In genomic region chr5:143153756-143154155, GRCm38 (mm10) we compare ENCODE assay signal across 17 mouse cellular contexts. TPM values are rescaled to one million over a fixed set of nuclear protein-coding genes. Genes with fewer than 3 reads are reported as not detected.
"Had no signal": no experiment of that assay in that cellular context is flagged by ENCODE, and none has a peak within 500 bp of the region (broad histone marks: within the 10 kb centered on the region; RNA-seq: fewer than 3 reads in every experiment).

No protein-coding gene starts in this region.

- DNase-seq: layer of hippocampus, postnatal 36 days; liver, embryonic 13.5 days; retina, postnatal 1 day; thymus, adult 18-20 months; thymus, postnatal 36 days had no signal

- ATAC-seq: intestine, postnatal 0 days; lung, postnatal 0 days; midbrain, embryonic 13.5 days; midbrain, embryonic 16.5 days had no signal

RNA-seq across cellular contexts. Expression of gene Olfr718-ps1, which starts 6.4 kb away (rescaled TPM):
- total RNA-seq: liver, adult 2 months; monocyte, adult 5-6 weeks; neutrophil, adult 5-6 weeks had no signal

RNA-seq across cellular contexts. Expression of gene Spdye4b, which starts 27.1 kb away (rescaled TPM):
- total RNA-seq: layer of hippocampus, adult 2 months; layer of hippocampus, postnatal 10 days; layer of hippocampus, postnatal 36 days; left cerebral cortex, adult 2 months; left cerebral cortex, postnatal 10 days; left cerebral cortex, postnatal 36 days; liver, adult 2 months had no signal
